Mouse (Mus musculus) heart, adult 2 months (tissue): ENCODE results near the gene Gm11042.

Experiments used
- CTCF ChIP-seq: fragments of 200-600 bp; IDR thresholded peaks from 2 replicates; pipeline ENCODE4 v1.8.1; 2022; ENCODE audit warnings: antibody characterized with exemption, mild to moderate bottlenecking, moderate library complexity
- EP300 ChIP-seq: fragments of 200-500 bp; IDR thresholded peaks from 2 replicates; pipeline ENCODE4 v1.6.1; 2011; ENCODE audit warnings: low read depth, low read length, control low read depth; ENCODE audit not compliant: insufficient read depth
- POLR2A ChIP-seq: fragments of 200-500 bp; IDR thresholded peaks from 2 replicates; pipeline ENCODE4 v1.6.1; 2011; ENCODE audit warnings: mild to moderate bottlenecking, low read depth, low read length, control low read depth; ENCODE audit not compliant: insufficient read depth

DNA sequence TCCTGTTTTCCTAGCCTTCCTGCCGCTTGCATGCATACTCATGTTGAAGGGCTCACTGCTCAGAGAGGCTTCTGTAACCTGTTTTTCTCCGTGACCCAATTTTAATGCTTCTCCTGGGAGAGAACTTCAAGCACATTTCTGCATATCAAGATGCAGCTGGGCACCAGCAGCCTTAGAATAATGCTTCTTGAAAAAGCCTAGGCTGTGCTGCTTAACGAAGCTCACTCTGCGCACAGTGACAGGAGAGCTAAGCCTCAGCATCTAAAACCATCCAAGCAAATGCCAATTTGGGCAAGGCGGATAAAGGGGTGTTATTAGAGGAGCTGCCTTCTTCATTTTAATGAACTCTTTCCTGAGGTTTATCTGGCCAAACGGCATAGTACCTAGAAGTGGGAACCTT lies 46.9 kb upstream of the Gm11042 start:
- TF ChIP-seq CTCF (no peak), POLR2A (no peak), EP300 (no peak)
